Mouse (Mus musculus): ENCODE measurements around the gene Adprm.

GRCm38 (mm10) chr11:67098427-67098826, 46.0 kb upstream of the Adprm start:
- TF ChIP-seq POLR2A (IDR thresholded peaks at IDR 0.05; ENCODE audit: extremely low read depth, insufficient read depth, low read length), result no peak
- no peak for TF ChIP-seq CTCF (IDR thresholded peaks at IDR 0.05; ENCODE audit: low read depth, low read length)
